Comparison of ENCODE assay signal across 12 mouse cellular contexts in the genomic region with DNA sequence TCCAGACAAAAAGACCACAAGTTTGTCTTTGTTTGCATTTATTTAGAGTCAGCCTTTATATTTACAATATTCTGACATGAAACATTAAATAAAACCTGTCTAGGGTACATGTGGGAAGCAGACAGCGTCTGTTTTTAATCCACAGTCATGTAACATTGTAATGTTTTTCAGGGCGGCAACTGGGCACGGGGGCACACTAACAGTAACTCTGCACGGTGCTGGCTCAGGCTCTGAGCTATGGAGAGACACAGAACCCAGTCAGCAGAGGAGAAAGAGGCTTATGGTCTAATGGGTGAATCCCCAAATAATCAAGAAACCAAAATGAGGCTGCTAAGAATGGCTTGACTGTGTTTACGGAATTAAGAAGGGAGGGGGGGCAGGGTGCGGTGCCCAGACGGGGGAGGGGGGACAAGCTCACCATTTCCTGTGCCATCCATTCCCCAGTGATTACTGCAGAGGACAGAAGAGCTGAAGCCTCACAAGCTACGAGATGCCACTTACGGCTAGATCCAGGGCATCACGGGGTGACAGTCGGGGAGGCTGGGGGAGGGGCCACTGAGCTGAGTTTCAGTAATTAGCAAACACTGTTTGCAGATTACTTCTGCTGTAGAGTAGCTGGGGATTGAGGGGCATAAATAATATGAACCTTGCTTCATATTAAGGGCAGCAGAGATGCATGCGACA.
DNase-seq lines count a peak whose midpoint lies in the region; ATAC-seq and TF ChIP-seq lines count a peak whose summit lies in the region.
"Had no signal": no experiment of that assay in that cellular context is flagged by ENCODE, and none has a peak within 500 bp of the region (broad histone marks: within the 10 kb centered on the region; RNA-seq: fewer than 3 reads in every experiment).

No protein-coding gene starts in this region.

- H3K4me3 ChIP-seq in layer of hippocampus, adult 2 months, result no peak overlapping the region
- H3K4me3 ChIP-seq in CH12.LX (replicated peaks in 1 of 3; ENCODE audit: low read depth in 2 of 3, low read length in 2 of 3, poor library complexity in 1 of 3), result peak overlapping the region in 1 of 3 experiments; percentile 52
- H3K4me3 ChIP-seq in forebrain, embryonic 10.5 days, result no peak overlapping the region
- H3K4me3 ChIP-seq in limb, embryonic 12.5 days (replicated peaks), result no peak overlapping the region
- H3K4me3 ChIP-seq: heart, embryonic 15.5 days; myocyte had no signal

- no peak for TF ChIP-seq EP300 in CH12.LX (IDR thresholded peaks at IDR 0.05; ENCODE audit: low read length)

- H3K36me3 ChIP-seq in CH12.LX (replicated peaks in 1 of 2; ENCODE audit: control insufficient read depth in 1 of 2, insufficient read depth in 1 of 2, low read length in 1 of 2), result peaks cover 0 to 50% of the 10 kb centered on the region in 2 experiments
- H3K36me3 ChIP-seq in forebrain, embryonic 10.5 days (replicated peaks), result peaks cover 91% of the 10 kb centered on the region
- H3K36me3 ChIP-seq in limb, embryonic 12.5 days, result peaks cover 87% of the 10 kb centered on the region

- TF ChIP-seq CTCF in layer of hippocampus, adult 2 months (conservative IDR thresholded peaks at IDR 0.05), result no peak
- TF ChIP-seq CTCF in CH12.LX (conservative IDR thresholded peaks at IDR 0.05 in 1 of 2, IDR thresholded peaks at IDR 0.05 in 1 of 2; ENCODE audit: low read depth in 2 of 2, low read length in 2 of 2), result no peak

- no peak overlapping the region for H3K9ac ChIP-seq in CH12.LX (ENCODE audit: insufficient read depth, low read depth)
- 0 out of 2 replicates have a peak overlapping the region, but pooled peaks have one; percentile 8 for H3K9ac ChIP-seq in limb, embryonic 12.5 days (replicated peaks)
- H3K9ac ChIP-seq: heart, embryonic 15.5 days; liver, embryonic 14.5 days had no signal

- ATAC-seq in limb, embryonic 12.5 days (ENCODE audit: insufficient number of reproducible peaks, insufficient read depth, low FRiP score, low TSS enrichment, low read depth), result 0 out of 2 replicates have a peak, but pooled peaks have one; percentile 40

- no peaks in the 10 kb centered on the region for H3K79me2 ChIP-seq in CH12.LX (replicated peaks; ENCODE audit: control insufficient read depth, extremely low read depth, insufficient read depth, poor library complexity, severe bottlenecking)

- no peak for TF ChIP-seq RAD21 in CH12.LX (IDR thresholded peaks at IDR 0.05; ENCODE audit: low read depth, low read length)

- H3K4me2 ChIP-seq in CH12.LX (ENCODE audit: insufficient read depth, low read depth, poor library complexity, severe bottlenecking), result no peak overlapping the region
- no peak overlapping the region for H3K4me2 ChIP-seq in limb, embryonic 12.5 days
- H3K4me2 ChIP-seq: heart, embryonic 15.5 days had no signal

- no peaks in the 10 kb centered on the region for H3K27me3 ChIP-seq in CH12.LX (replicated peaks)
- H3K27me3 ChIP-seq in forebrain, embryonic 10.5 days (ENCODE audit: poor library complexity, severe bottlenecking), result no peaks in the 10 kb centered on the region
- H3K27me3 ChIP-seq in limb, embryonic 12.5 days, result no peaks in the 10 kb centered on the region
- H3K27me3 ChIP-seq: heart, embryonic 15.5 days had no signal

- peak overlapping the region; percentile 84 for H3K27ac ChIP-seq in layer of hippocampus, adult 2 months
- H3K27ac ChIP-seq in CH12.LX (ENCODE audit: insufficient read depth, low read depth), result no peak overlapping the region
- peak overlapping the region; percentile 60 for H3K27ac ChIP-seq in forebrain, embryonic 10.5 days
- H3K27ac ChIP-seq in limb, embryonic 12.5 days, result peak overlapping the region; percentile 84
- H3K27ac ChIP-seq: liver, embryonic 14.5 days had no signal

- DNase-seq in layer of hippocampus, adult 2 months (ENCODE audit: low spot score in 2 of 2), result no peak
- DNase-seq in layer of hippocampus, adult 18-20 months (ENCODE audit: low spot score in 2 of 2), result no peak
- peak; percentile 71 for DNase-seq in CH12.LX (ENCODE audit: extremely low read depth)
- DNase-seq in forebrain, embryonic 10.5 days (ENCODE audit: extremely low spot score, low spot score), result no peak
- DNase-seq in layer of hippocampus, postnatal 14 days (ENCODE audit: low spot score in 2 of 2), result no peak
- DNase-seq in ovary, postnatal 10 days (ENCODE audit: low spot score), result no peak
- no peak for DNase-seq in left cerebral cortex, adult 18-20 months (ENCODE audit: low spot score in 2 of 2)
- DNase-seq: kidney, postnatal 36 days had no signal

- in situ Hi-C loops in CH12.LX (cut with MboI; ENCODE audit: low pct_ligation_motif_present, low pct_unique_long_range_greater_than_20kb, low sequenced_read_pairs), result no loop called here

- TF ChIP-seq POLR2A in CH12.LX (IDR thresholded peaks at IDR 0.05; ENCODE audit: low read depth, low read length), result no peak

- peaks cover 7% of the 10 kb centered on the region for H3K9me3 ChIP-seq in CH12.LX (replicated peaks; ENCODE audit: low read length)
- no peaks in the 10 kb centered on the region for H3K9me3 ChIP-seq in forebrain, embryonic 10.5 days
- H3K9me3 ChIP-seq in limb, embryonic 12.5 days, result no peaks in the 10 kb centered on the region
- H3K9me3 ChIP-seq: heart, embryonic 15.5 days had no signal

- H3K4me1 ChIP-seq in CH12.LX (ENCODE audit: control insufficient read depth in 1 of 2, insufficient read depth in 2 of 2), result peaks cover 17 to 95% of the 10 kb centered on the region in 2 experiments
- peaks cover 31% of the 10 kb centered on the region for H3K4me1 ChIP-seq in forebrain, embryonic 10.5 days
- peaks cover 61% of the 10 kb centered on the region for H3K4me1 ChIP-seq in limb, embryonic 12.5 days (replicated peaks)

- dilution Hi-C loops in CH12.LX (cut with MboI; ENCODE audit: extremely low pct_ligation_motif_present, extremely low pct_unique_long_range_greater_than_20kb, low sequenced_read_pairs), result no loop called here

- 70% methylated on average over 12 of the region's 12 CpGs for WGBS in forebrain, embryonic 10.5 days
- 39% methylated on average over 12 of the region's 12 CpGs for whole genome bisulfite sequencing in limb, embryonic 12.5 days

TF ChIP-seq in CH12.LX, 34 proteins besides CTCF, POLR2A, EP300 and RAD21:
- TF ChIP-seq USF2 (conservative IDR thresholded peaks at IDR 0.05; ENCODE audit: low read depth, low read length) (no peak), MXI1 (IDR thresholded peaks at IDR 0.05; ENCODE audit: low read depth, low read length) (no peak), KAT2A (IDR thresholded peaks at IDR 0.05; ENCODE audit: insufficient replicate concordance, low read length) (no peak), MAX (IDR thresholded peaks at IDR 0.05; ENCODE audit: low read length) (no peak), POLR2AphosphoS2 (IDR thresholded peaks at IDR 0.05; ENCODE audit: low read depth, low read length) (no peak), BHLHE40 (IDR thresholded peaks at IDR 0.05; ENCODE audit: low read depth, low read length) (no peak), ETS1 (conservative IDR thresholded peaks at IDR 0.05; ENCODE audit: low read depth, low read length) (no peak), E2F4 (IDR thresholded peaks at IDR 0.05; ENCODE audit: insufficient replicate concordance, low read depth, low read length) (no peak), GABPA (IDR thresholded peaks at IDR 0.05; ENCODE audit: insufficient replicate concordance, low read depth, low read length) (no peak), CHD1 (IDR thresholded peaks at IDR 0.05; ENCODE audit: low read depth, low read length) (no peak), ELF1 (IDR thresholded peaks at IDR 0.05; ENCODE audit: low read depth, low read length) (no peak), MYC (IDR thresholded peaks at IDR 0.05; ENCODE audit: low read depth, low read length) (no peak), MAFK (IDR thresholded peaks at IDR 0.05; ENCODE audit: insufficient replicate concordance, low read length) (no peak), IRF4 (IDR thresholded peaks at IDR 0.05; ENCODE audit: low read depth, low read length) (no peak), USF1 (IDR thresholded peaks at IDR 0.05; ENCODE audit: low read depth, low read length) (no peak), TCF12 (IDR thresholded peaks at IDR 0.05; ENCODE audit: low read depth, low read length) (no peak), ZNF384 (IDR thresholded peaks at IDR 0.05; ENCODE audit: low read depth, low read length) (no peak), ZC3H11A (IDR thresholded peaks at IDR 0.05; ENCODE audit: low read depth, low read length) (no peak)
TF ChIP-seq in CH12.LX: peak in this region for 0.
